Mouse (Mus musculus) B cell, adult 67 days (primary cell): ENCODE results near the gene Rgs17. TPM values are rescaled to one million over a fixed set of nuclear protein-coding genes. Genes with fewer than 3 reads are reported as not detected.

Experiments
- total RNA-seq, 2 experiments: library from RNA; stranded (reverse); gene quantifications; 4 replicates each; pipeline ENCODE4 v1.2.4; 2023

Rgs17 gene
- not detected for total RNA-seq

DNA sequence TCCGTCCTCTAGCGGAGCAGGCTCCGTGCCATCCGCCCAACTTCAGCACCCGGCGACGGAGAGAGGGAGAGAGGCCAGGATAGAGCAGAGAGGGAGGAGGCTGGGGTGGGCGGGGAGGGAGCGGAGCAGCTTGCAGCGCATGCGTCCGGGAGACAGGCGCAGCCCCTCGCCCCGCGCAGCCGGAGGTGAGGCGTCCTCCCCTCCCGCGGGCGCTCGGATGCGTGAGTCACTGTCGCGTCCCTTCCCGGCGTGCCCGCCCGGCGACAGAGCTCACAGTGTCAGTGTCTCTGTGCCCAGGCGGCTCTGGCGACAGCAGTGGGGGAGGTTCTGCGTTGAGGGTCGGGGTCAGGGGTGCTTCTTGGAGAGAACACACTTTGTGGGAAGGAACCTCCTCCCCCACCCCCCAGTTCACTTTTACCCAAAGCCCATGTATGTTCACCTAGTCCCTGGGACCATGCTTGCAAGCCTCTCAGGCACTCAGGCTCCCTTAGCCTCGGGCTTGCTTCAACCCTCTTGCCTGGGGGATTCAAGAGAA is at the start of gene Rgs17:
Gene Rgs17, minus strand, starts transcription at position 107 of the 535 bp plus-strand sequence.

DNA sequence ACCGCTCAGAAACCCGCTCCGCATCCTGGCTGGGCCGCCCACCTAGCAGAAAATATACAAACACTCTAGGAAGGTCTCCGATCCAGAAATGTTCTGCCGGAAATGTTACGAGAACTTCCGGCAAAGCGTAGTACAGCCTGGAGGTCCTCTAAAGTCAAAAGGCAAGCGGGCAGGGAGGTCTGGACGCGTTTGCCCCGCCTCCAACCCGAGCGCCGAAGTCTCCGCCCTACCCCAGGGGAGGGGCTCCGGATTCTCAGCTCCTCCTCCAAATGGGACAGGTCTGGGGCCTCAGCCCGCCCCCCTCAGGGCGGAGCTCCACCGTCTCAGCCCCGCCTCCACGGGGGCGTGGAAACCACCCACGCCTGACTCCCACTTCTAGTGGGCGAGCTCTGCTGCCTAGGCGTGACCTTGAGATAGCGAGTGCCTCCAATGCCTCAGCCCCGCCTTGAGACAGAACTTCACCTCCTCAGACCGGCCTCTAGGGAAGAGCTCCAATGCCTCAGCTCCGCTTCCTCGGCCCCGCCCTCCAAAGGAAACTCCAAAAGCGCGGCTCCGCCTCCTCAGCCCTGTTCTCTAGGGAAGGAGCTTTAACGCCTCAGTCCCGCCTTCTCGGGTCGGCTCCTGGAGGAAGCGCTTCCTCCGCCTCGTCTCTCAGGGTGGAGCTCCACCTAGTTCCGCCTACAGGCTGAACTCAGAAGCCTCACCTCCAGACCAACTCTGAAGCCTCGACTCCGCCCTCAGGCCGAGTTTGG is 98.3 kb downstream of the Rgs17 start, which contains the start of gene Mtrf1l:
Gene Mtrf1l, minus strand, starts transcription at position 171 of the 752 bp plus-strand sequence.

DNA sequence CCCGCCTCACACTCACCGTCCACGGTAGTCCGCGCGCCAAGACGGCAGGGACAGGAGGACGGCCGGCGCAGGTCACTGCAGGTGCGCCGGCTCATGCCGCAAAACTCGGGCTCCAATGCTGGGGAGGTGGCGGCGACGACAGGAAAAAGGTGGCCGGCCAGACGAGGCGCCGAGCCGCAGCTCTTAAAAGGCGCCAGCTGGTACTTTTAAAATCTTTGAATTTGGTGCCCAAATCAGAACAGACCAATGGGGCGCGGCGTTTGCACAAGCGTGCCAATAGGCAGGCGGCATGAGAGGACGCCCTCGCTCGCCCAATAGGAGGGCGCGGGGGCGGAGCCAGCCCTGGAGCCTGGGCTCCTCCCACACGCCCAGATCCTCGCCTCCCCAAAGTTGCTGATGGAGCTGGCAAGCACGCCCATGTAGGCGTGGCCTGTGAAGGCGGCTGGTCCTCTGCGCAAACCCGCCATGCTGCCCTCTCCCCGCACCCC is 116.9 kb downstream of the Rgs17 start, which contains the start of gene Fbxo5:
Gene Fbxo5, minus strand, starts transcription at position 358 of the 488 bp plus-strand sequence.

Other genes with a start within 250 kb of the Rgs17 start
- 1 to 10 TPM; 7.6 to 9.4 TPM for gene Fbxo5, start 116.8 kb downstream of the Rgs17 start, total RNA-seq
- gene Mtrf1l, start 98.5 kb downstream of the Rgs17 start, total RNA-seq, result 10 to 100 TPM; 26.3 to 28.6 TPM